22 mouse cellular contexts compared by ENCODE assay signal in genomic region chr4:51969751-51970150, GRCm38 (mm10).
DNase-seq lines count a peak whose midpoint lies in the region; ATAC-seq lines count a peak whose summit lies in the region.
"Had no signal": no experiment of that assay in that cellular context is flagged by ENCODE, and none has a peak within 500 bp of the region (broad histone marks: within the 10 kb centered on the region; RNA-seq: fewer than 3 reads in every experiment).

No protein-coding gene starts in this region.

- no peaks in the 10 kb centered on the region for H3K27me3 ChIP-seq in midbrain, embryonic 14.5 days (ENCODE audit: control insufficient read depth, insufficient read depth, low read length)
- no peaks in the 10 kb centered on the region for H3K27me3 ChIP-seq in midbrain, embryonic 10.5 days (ENCODE audit: low read depth, poor library complexity, severe bottlenecking)
- H3K27me3 ChIP-seq: embryonic facial prominence, embryonic 12.5 days; heart, embryonic 15.5 days; hindbrain, embryonic 13.5 days; kidney, embryonic 15.5 days; neural tube, embryonic 12.5 days; stomach, embryonic 15.5 days had no signal

- H3K9ac ChIP-seq in midbrain, embryonic 14.5 days (replicated peaks; ENCODE audit: low read length), result no peak overlapping the region
- H3K9ac ChIP-seq: embryonic facial prominence, embryonic 12.5 days; heart, embryonic 15.5 days; hindbrain, embryonic 13.5 days; kidney, embryonic 15.5 days; liver, postnatal 0 days; neural tube, embryonic 12.5 days; stomach, embryonic 15.5 days had no signal

- no peak overlapping the region for H3K27ac ChIP-seq in midbrain, embryonic 14.5 days (replicated peaks; ENCODE audit: low read depth, low read length)
- no peak overlapping the region for H3K27ac ChIP-seq in midbrain, embryonic 10.5 days (replicated peaks)
- H3K27ac ChIP-seq: embryonic facial prominence, embryonic 12.5 days; heart, embryonic 15.5 days; hindbrain, embryonic 13.5 days; kidney, embryonic 15.5 days; macrophage; neural tube, embryonic 12.5 days; stomach, embryonic 15.5 days had no signal

- 78% methylated on average over 10 of the region's 10 CpGs for WGBS in midbrain, embryonic 14.5 days
- 92% methylated on average over 10 of the region's 10 CpGs for WGBS in midbrain, embryonic 10.5 days

- no peaks in the 10 kb centered on the region for H3K4me1 ChIP-seq in midbrain, embryonic 14.5 days (ENCODE audit: control insufficient read depth, insufficient read depth, low read length)
- H3K4me1 ChIP-seq in midbrain, embryonic 10.5 days, result no peaks in the 10 kb centered on the region
- H3K4me1 ChIP-seq: embryonic facial prominence, embryonic 12.5 days; heart, embryonic 15.5 days; hindbrain, embryonic 13.5 days; kidney, embryonic 15.5 days; neural tube, embryonic 12.5 days; stomach, embryonic 15.5 days had no signal

- no peaks in the 10 kb centered on the region for H3K9me3 ChIP-seq in midbrain, embryonic 14.5 days (ENCODE audit: control insufficient read depth, low read length)
- H3K9me3 ChIP-seq in midbrain, embryonic 10.5 days (replicated peaks), result no peaks in the 10 kb centered on the region
- H3K9me3 ChIP-seq: embryonic facial prominence, embryonic 12.5 days; heart, embryonic 15.5 days; hindbrain, embryonic 13.5 days; kidney, embryonic 15.5 days; neural tube, embryonic 12.5 days; stomach, embryonic 15.5 days had no signal

- peak; percentile 6 to 7 for DNase-seq in cerebellum, postnatal 10 days
- DNase-seq in cerebellum, adult 9-11 months, result no peak
- DNase-seq in layer of hippocampus, adult 11-12 months (ENCODE audit: low spot score), result peak; percentile 9
- DNase-seq in layer of hippocampus, postnatal 10 days (ENCODE audit: low spot score in 2 of 2), result no peak
- DNase-seq in midbrain, embryonic 14.5 days, result peak; percentile 10
- no peak for DNase-seq in midbrain, embryonic 10.5 days (ENCODE audit: low spot score)
- peak; percentile 18 for DNase-seq in telencephalon, adult 2 months (ENCODE audit: low read depth, low spot score)
- DNase-seq: adrenal gland, postnatal 14 days; cerebellum, adult 9-10 months; heart, postnatal 36 days; kidney, adult 11 months; kidney, postnatal 4 days; liver, postnatal 0 days had no signal

- H3K36me3 ChIP-seq in midbrain, embryonic 14.5 days (ENCODE audit: control insufficient read depth, insufficient read depth, low read length), result no peaks in the 10 kb centered on the region
- H3K36me3 ChIP-seq in midbrain, embryonic 10.5 days, result no peaks in the 10 kb centered on the region
- H3K36me3 ChIP-seq: embryonic facial prominence, embryonic 12.5 days; heart, embryonic 15.5 days; hindbrain, embryonic 13.5 days; kidney, embryonic 15.5 days; neural tube, embryonic 12.5 days; stomach, embryonic 15.5 days had no signal

- H3K4me3 ChIP-seq in midbrain, embryonic 14.5 days (replicated peaks; ENCODE audit: low read depth, low read length), result no peak overlapping the region
- no peak overlapping the region for H3K4me3 ChIP-seq in midbrain, embryonic 10.5 days
- H3K4me3 ChIP-seq: embryonic facial prominence, embryonic 12.5 days; heart, embryonic 15.5 days; hindbrain, embryonic 13.5 days; kidney, embryonic 15.5 days; neural tube, embryonic 12.5 days; stomach, embryonic 15.5 days had no signal

- ATAC-seq in midbrain, embryonic 14.5 days (ENCODE audit: low FRiP score, low TSS enrichment), result no peak
- no peak for ATAC-seq in activated CD4-positive, CD25-positive, alpha-beta regulatory T cell, adult 4 months
- ATAC-seq: liver, postnatal 0 days; lung, postnatal 0 days had no signal

- no peak overlapping the region for H3K4me2 ChIP-seq in midbrain, embryonic 14.5 days (ENCODE audit: low read length)
- H3K4me2 ChIP-seq: embryonic facial prominence, embryonic 12.5 days; heart, embryonic 15.5 days; hindbrain, embryonic 13.5 days; kidney, embryonic 15.5 days; neural tube, embryonic 12.5 days; stomach, embryonic 15.5 days had no signal

Comparison
In these comparisons a context has a peak if more than half of its experiments do, and no peak if none do; other contexts are left out.
1. DNase-seq: peak in cerebellum, postnatal 10 days (2 of 2), layer of hippocampus, adult 11-12 months (single experiment), midbrain, embryonic 14.5 days (single experiment) and telencephalon, adult 2 months (single experiment); none in cerebellum, adult 9-11 months (single experiment), layer of hippocampus, postnatal 10 days (0 of 2) and midbrain, embryonic 10.5 days (single experiment).